Comparison of ENCODE assay signal across 8 mouse cellular contexts in the genomic region with DNA sequence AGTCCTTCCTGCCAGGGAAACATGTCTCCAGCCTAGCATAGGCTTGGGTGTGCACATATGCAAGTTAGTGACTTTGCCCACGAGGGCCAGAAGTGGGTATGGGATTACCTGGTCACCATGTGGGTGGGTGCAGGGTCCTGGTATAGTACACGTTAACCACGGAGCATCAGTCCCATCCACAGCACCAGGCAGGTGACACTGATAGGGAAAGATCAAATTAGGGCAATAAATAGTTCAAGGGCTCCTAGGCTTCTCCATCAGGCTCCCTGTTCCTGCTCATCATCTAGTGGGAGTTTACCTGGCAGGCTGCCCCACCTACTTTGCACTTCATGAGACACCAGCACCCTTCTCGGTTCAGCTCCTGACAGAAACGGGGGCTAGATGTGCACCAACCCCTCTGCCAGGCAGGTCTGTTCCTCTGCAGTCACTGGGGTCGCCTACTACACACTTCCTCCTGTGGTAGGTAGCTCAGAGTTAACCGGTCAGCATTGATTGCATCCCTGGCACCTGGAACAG. TPM values are rescaled to one million over a fixed set of nuclear protein-coding genes. Genes with fewer than 3 reads are reported as not detected.
DNase-seq lines count a peak whose midpoint lies in the region; ATAC-seq lines count a peak whose summit lies in the region.

No protein-coding gene starts in this region.

- no peaks in the 10 kb centered on the region for H3K9me3 ChIP-seq in forebrain, embryonic 11.5 days (ENCODE audit: control insufficient read depth, low read length)
- H3K9me3 ChIP-seq in limb, embryonic 12.5 days, result no peaks in the 10 kb centered on the region

- peaks cover 36% of the 10 kb centered on the region for H3K4me1 ChIP-seq in forebrain, embryonic 11.5 days (replicated peaks; ENCODE audit: control insufficient read depth, insufficient read depth, low read length)
- peaks cover 40% of the 10 kb centered on the region for H3K4me1 ChIP-seq in limb, embryonic 12.5 days (replicated peaks)

- peaks cover 5% of the 10 kb centered on the region for H3K27me3 ChIP-seq in forebrain, embryonic 11.5 days (ENCODE audit: control insufficient read depth, insufficient read depth, low read length)
- peaks cover 32% of the 10 kb centered on the region for H3K27me3 ChIP-seq in limb, embryonic 12.5 days

- H3K36me3 ChIP-seq in forebrain, embryonic 11.5 days (ENCODE audit: control insufficient read depth, insufficient read depth, low read length), result peaks cover 11% of the 10 kb centered on the region
- H3K36me3 ChIP-seq in limb, embryonic 12.5 days, result peaks cover 19% of the 10 kb centered on the region

- no peak for ATAC-seq in forebrain, embryonic 11.5 days (replicated peaks; ENCODE audit: low FRiP score)
- no peak for ATAC-seq in limb, embryonic 12.5 days (ENCODE audit: insufficient number of reproducible peaks, insufficient read depth, low FRiP score, low TSS enrichment, low read depth)

- H3K4me2 ChIP-seq in forebrain, embryonic 11.5 days (ENCODE audit: low read depth, low read length, severe bottlenecking), result no peak overlapping the region
- no peak overlapping the region for H3K4me2 ChIP-seq in limb, embryonic 12.5 days

- no peak overlapping the region for H3K4me3 ChIP-seq in forebrain, embryonic 11.5 days (ENCODE audit: low read depth, low read length)
- H3K4me3 ChIP-seq in limb, embryonic 12.5 days (replicated peaks), result no peak overlapping the region

- peak overlapping the region; percentile 78 for H3K27ac ChIP-seq in forebrain, embryonic 11.5 days (ENCODE audit: low read depth, low read length)
- H3K27ac ChIP-seq in limb, embryonic 12.5 days, result peak overlapping the region; percentile 35

- peak overlapping the region; percentile 54; the same call in 1 of the 2 replicates for H3K9ac ChIP-seq in forebrain, embryonic 11.5 days (ENCODE audit: low read length)
- no peak overlapping the region for H3K9ac ChIP-seq in limb, embryonic 12.5 days (replicated peaks)

- WGBS in forebrain, embryonic 11.5 days, result 42% methylated on average over 7 of the region's 7 CpGs
- WGBS in limb, embryonic 12.5 days, result 43% methylated on average over 7 of the region's 7 CpGs

- DNase-seq in cerebellum, adult 9-11 months, result peak; percentile 70
- no peak for DNase-seq in cerebellum, adult 11 months
- peak; percentile 21 for DNase-seq in 416B (ENCODE audit: low read depth)
- DNase-seq in forebrain, embryonic 11.5 days (ENCODE audit: low spot score), result no peak
- no peak for DNase-seq in thymus, postnatal 14 days
- DNase-seq in lung, postnatal 36 days, result no peak
- no peak for DNase-seq in retina, postnatal 1 day

RNA-seq across cellular contexts. Expression of a gene that starts 0.9 kb away (rescaled TPM):
- 75.5 and 77.7 TPM in 2 replicates for polyA plus RNA-seq in forebrain, embryonic 11.5 days (2014; fragmentation: Nextera tagmentation; extraction: Ambion mirVana)
- polyA plus RNA-seq in limb, embryonic 12.5 days (2016; fragmentation: Nextera tagmentation; extraction: Ambion mirVana), result 4.7 and 5.3 TPM in 2 replicates

RNA-seq across cellular contexts. Expression of a gene that starts 2.6 kb away (rescaled TPM):
- 858 and 895 TPM in 2 replicates for polyA plus RNA-seq in forebrain, embryonic 11.5 days (2014; fragmentation: Nextera tagmentation; extraction: Ambion mirVana)
- polyA plus RNA-seq in limb, embryonic 12.5 days (2016; fragmentation: Nextera tagmentation; extraction: Ambion mirVana), result 926 and 930 TPM in 2 replicates

RNA-seq across cellular contexts. Expression of a gene that starts 25.5 kb away (rescaled TPM):
- polyA plus RNA-seq in forebrain, embryonic 11.5 days (2014; fragmentation: Nextera tagmentation; extraction: Ambion mirVana), result 39.7 and 45.2 TPM in 2 replicates
- 48.1 and 50.5 TPM in 2 replicates for polyA plus RNA-seq in limb, embryonic 12.5 days (2016; fragmentation: Nextera tagmentation; extraction: Ambion mirVana)

RNA-seq across cellular contexts. Expression of a gene that starts 33.6 kb away (rescaled TPM):
- polyA plus RNA-seq in forebrain, embryonic 11.5 days (2014; fragmentation: Nextera tagmentation; extraction: Ambion mirVana), result 53.2 and 55.4 TPM in 2 replicates
- polyA plus RNA-seq in limb, embryonic 12.5 days (2016; fragmentation: Nextera tagmentation; extraction: Ambion mirVana), result 69.1 and 71.0 TPM in 2 replicates

RNA-seq across cellular contexts. Expression of a gene that starts 34.0 kb away (rescaled TPM):
- 20.4 and 24.1 TPM in 2 replicates for polyA plus RNA-seq in forebrain, embryonic 11.5 days (2014; fragmentation: Nextera tagmentation; extraction: Ambion mirVana)
- polyA plus RNA-seq in limb, embryonic 12.5 days (2016; fragmentation: Nextera tagmentation; extraction: Ambion mirVana), result 30.7 and 31.9 TPM in 2 replicates

Comparison
In these comparisons a context has a peak if more than half of its experiments do, and no peak if none do; other contexts are left out.
1. DNase-seq: peak in cerebellum, adult 9-11 months (single experiment) and 416B (single experiment); none in cerebellum, adult 11 months (single experiment), forebrain, embryonic 11.5 days (single experiment), thymus, postnatal 14 days (single experiment), lung, postnatal 36 days (single experiment) and retina, postnatal 1 day (single experiment).
2. RNA of a gene that starts 0.9 kb away (polyA plus RNA-seq): 75.5 to 77.7 TPM in forebrain, embryonic 11.5 days; 4.7 to 5.3 TPM in limb, embryonic 12.5 days; every median in the first group is over 10 times any median in the second.